Mouse (Mus musculus) lung, postnatal 0 days (tissue): ENCODE results near the gene Grap2.

Source experiments
- CTCF ChIP-seq: IDR thresholded peaks from 2 replicates; pipeline ENCODE4 v1.5.1; 2016; ENCODE audit warnings: antibody characterized with exemption, mild to moderate bottlenecking
- EP300 ChIP-seq: IDR thresholded peaks from 2 replicates; pipeline ENCODE4 v1.6.1; 2016; ENCODE audit warnings: antibody characterized with exemption, mild to moderate bottlenecking, control low read depth

GRCm38 (mm10) chr15:80634391-80635193 lies 62.2 kb downstream of the Grap2 start:
- peak; percentile 71 for TF ChIP-seq CTCF
- no peak for TF ChIP-seq EP300
